Mouse (Mus musculus) lung, embryonic 16.5 days (tissue): ENCODE data around the gene Ctrl. TPM values are rescaled to one million over a fixed set of nuclear protein-coding genes. Genes with fewer than 3 reads are reported as not detected.

Source experiments
- ATAC-seq: fragments of 200-750 bp; cut with Nextera tagmentation; 2 replicates; pipeline ENCODE4 v1.8.0; 2017; ENCODE audit warnings: low read depth, mild to moderate bottlenecking, moderate library complexity
- H3K27ac ChIP-seq: fragments of 300-500 bp; sonication (generic); 2 replicates; pipeline ENCODE4 v1.5.1; 2014; ENCODE audit warnings: mild to moderate bottlenecking, control low read depth, low read length
- H3K27me3 ChIP-seq: fragments of 300-500 bp; sonication (generic); 2 replicates; pipeline ENCODE4 v1.6.1; 2014; ENCODE audit warnings: low read depth, low read length, mixed read lengths; ENCODE audit not compliant: control insufficient read depth, insufficient read depth
- H3K36me3 ChIP-seq: fragments of 300-500 bp; sonication (generic); 2 replicates; pipeline ENCODE4 v1.6.1; 2014; ENCODE audit warnings: low read length; ENCODE audit not compliant: control insufficient read depth, insufficient read depth
- H3K4me1 ChIP-seq: fragments of 300-500 bp; sonication (generic); replicated peaks from 2 replicates; pipeline ENCODE4 v1.6.1; 2014; ENCODE audit warnings: low read length, mixed read lengths; ENCODE audit not compliant: control insufficient read depth, insufficient read depth
- H3K4me2 ChIP-seq: fragments of 300-500 bp; sonication (generic); 2 replicates; pipeline ENCODE4 v1.6.1; 2014; ENCODE audit warnings: low read depth, low read length, control low read depth
- H3K4me3 ChIP-seq: fragments of 300-500 bp; sonication (generic); 2 replicates; pipeline ENCODE4 v1.5.1; 2014; ENCODE audit warnings: mild to moderate bottlenecking, low read length, control low read depth
- H3K9ac ChIP-seq: fragments of 300-500 bp; sonication (generic); 2 replicates; pipeline ENCODE4 v1.6.1; 2014; ENCODE audit warnings: low read length, control low read depth
- H3K9me3 ChIP-seq: fragments of 300-500 bp; sonication (generic); 2 replicates; pipeline ENCODE4 v1.6.1; 2016; ENCODE audit warnings: low read length; ENCODE audit not compliant: control insufficient read depth
- WGBS: fragments of 180-500 bp; shearing (Covaris S2); extraction: QIAGEN DNeasy Blood & Tissue Kit; methylation state at CpG from one replicate; pipeline ENCODE4 v1.1.7; 2014; 5-methylcytosine and 5-hydroxymethylcytosine counted together
- microRNA-seq: library from miRNA; unstranded; fragments of <30 nt; microRNA quantifications from one replicate; pipeline ENCODE4, GENCODE M21; 2016
- polyA plus RNA-seq: library from polyadenylated mRNA; unstranded; fragments of >200 nt; fragmentation: Nextera tagmentation; extraction: Ambion mirVana; gene quantifications from 2 replicates; pipeline ENCODE4 v1.2.1, GENCODE M21; 2015

The Ctrl gene
- polyA plus RNA-seq, 1 experiment from 2014 or later = 0.77 TPM

DNA sequence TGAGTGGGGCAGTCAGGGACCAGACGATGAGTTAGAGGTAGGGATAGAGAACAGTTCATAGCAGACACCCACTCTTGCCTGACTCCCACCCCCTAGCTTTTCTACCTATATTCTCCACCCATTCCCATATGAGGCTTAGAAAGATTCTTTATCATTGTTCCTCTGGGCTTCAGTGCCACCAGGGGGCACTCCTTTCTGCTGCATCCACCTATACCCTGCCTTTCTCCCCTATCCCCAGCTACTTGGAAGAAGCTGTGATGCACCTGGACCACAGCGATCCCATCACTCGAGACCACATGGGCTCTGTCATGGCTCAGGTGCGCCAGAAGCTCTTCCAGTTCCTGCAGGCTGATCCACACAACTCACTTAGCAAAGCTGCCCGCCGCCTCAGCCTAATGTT is 41.2 kb downstream of the Ctrl start:
- no peaks in the 10 kb centered on the region for H3K9me3 ChIP-seq
- H3K4me2 ChIP-seq = no peak overlapping the region
- ATAC-seq = no peak
- no peak overlapping the region for H3K4me3 ChIP-seq
- H3K27me3 ChIP-seq = no peaks in the 10 kb centered on the region
- no peak overlapping the region for H3K9ac ChIP-seq
- peaks cover 3% of the 10 kb centered on the region; the same call in 1 of the 2 replicates for H3K4me1 ChIP-seq
- no peak overlapping the region for H3K27ac ChIP-seq
- peaks cover 40% of the 10 kb centered on the region for H3K36me3 ChIP-seq
- 81% methylated on average over 6 of the region's 6 CpGs for WGBS

DNA sequence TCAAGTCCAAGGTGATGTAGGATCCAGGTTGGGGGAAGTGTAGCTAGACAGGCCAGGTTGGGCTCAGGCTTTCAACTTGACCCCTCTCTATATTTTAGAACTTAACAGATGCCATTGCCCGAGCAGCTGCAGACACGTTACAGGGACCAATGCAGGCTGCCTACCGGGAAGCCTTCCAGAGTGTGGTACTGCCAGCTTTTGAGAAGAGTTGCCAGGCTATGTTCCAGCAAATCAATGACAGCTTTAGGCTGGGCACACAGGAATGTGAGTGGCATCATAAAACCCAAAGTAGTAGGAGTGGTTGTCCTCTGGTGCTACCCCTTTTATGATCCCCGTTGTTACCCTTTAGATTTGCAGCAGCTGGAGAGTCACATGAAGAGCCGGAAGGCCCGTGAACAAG is 42.8 kb downstream of the Ctrl start:
- peaks cover 54% of the 10 kb centered on the region for H3K36me3 ChIP-seq
- H3K27ac ChIP-seq = no peak overlapping the region
- peaks cover 3% of the 10 kb centered on the region; the same call in 1 of the 2 replicates for H3K4me1 ChIP-seq
- no peak for ATAC-seq
- no peak overlapping the region for H3K4me2 ChIP-seq
- 81% methylated on average over 6 of the region's 6 CpGs for WGBS
- H3K9ac ChIP-seq = no peak overlapping the region
- no peak overlapping the region for H3K4me3 ChIP-seq
- H3K27me3 ChIP-seq = no peaks in the 10 kb centered on the region
- no peaks in the 10 kb centered on the region for H3K9me3 ChIP-seq

- peaks cover 62% of the 10 kb centered on the region for H3K36me3 ChIP-seq
- H3K4me1 ChIP-seq = peaks cover 3% of the 10 kb centered on the region; the same call in 1 of the 2 replicates
- H3K4me3 ChIP-seq = no peak overlapping the region
- no peak overlapping the region for H3K9ac ChIP-seq
- no peak overlapping the region for H3K4me2 ChIP-seq
- WGBS = 89% methylated on average over 12 of the region's 12 CpGs
- no peaks in the 10 kb centered on the region for H3K27me3 ChIP-seq
- ATAC-seq = no peak
- no peaks in the 10 kb centered on the region for H3K9me3 ChIP-seq
- no peak overlapping the region for H3K27ac ChIP-seq
Observed at GRCm38 (mm10) chr8:105889756-105890465, 43.8 kb downstream of the Ctrl start.

Small RNAs within 50 kb of the gene (microRNA-seq; reads per million reads assigned to microRNA genes)
- gene Mir7074 = not detected

Other genes with a start within 250 kb of the Ctrl start
- 0.58 and 0.79 TPM in 2 replicates for gene Carmil2, start 247.6 kb downstream of the Ctrl start, polyA plus RNA-seq
- 69.1 and 71.3 TPM in 2 replicates for gene Acd, start 232.8 kb downstream of the Ctrl start, polyA plus RNA-seq
- gene Pard6a, start 232.7 kb downstream of the Ctrl start, polyA plus RNA-seq = 15.2 and 17.6 TPM in 2 replicates
- 0.19 TPM in 1 of 2 replicates, not detected in the other for gene 4933405L10Rik, start 226.2 kb downstream of the Ctrl start, polyA plus RNA-seq
- 23.0 and 27.0 TPM in 2 replicates for gene Enkd1, start 225.7 kb downstream of the Ctrl start, polyA plus RNA-seq
- gene Gfod2, start 175.2 kb downstream of the Ctrl start, polyA plus RNA-seq = 22.4 and 25.3 TPM in 2 replicates
- gene Ranbp10, start 106.5 kb downstream of the Ctrl start, polyA plus RNA-seq = 10.0 and 13.0 TPM in 2 replicates
- gene Tsnaxip1, start 106.1 kb downstream of the Ctrl start, polyA plus RNA-seq = 4.0 and 4.6 TPM in 2 replicates
- 41.2 and 42.7 TPM in 2 replicates for gene Cenpt, start 80.6 kb downstream of the Ctrl start, polyA plus RNA-seq
- 55.2 and 56.0 TPM in 2 replicates for gene Thap11, start 78.7 kb downstream of the Ctrl start, polyA plus RNA-seq
- 179 and 215 TPM in 2 replicates for gene Nutf2, start 73.3 kb downstream of the Ctrl start, polyA plus RNA-seq
- 50.2 and 51.8 TPM in 2 replicates for gene Edc4, start 53.0 kb downstream of the Ctrl start, polyA plus RNA-seq
- gene Nrn1l, start 40.3 kb downstream of the Ctrl start, polyA plus RNA-seq = 0.39 and 0.62 TPM in 2 replicates
- gene Pskh1, start 33.4 kb downstream of the Ctrl start, polyA plus RNA-seq = 34.0 and 34.9 TPM in 2 replicates
- 39.7 and 56.6 TPM in 2 replicates for gene Psmb10, start 4.6 kb upstream of the Ctrl start, polyA plus RNA-seq
- gene Lcat, start 9.5 kb upstream of the Ctrl start, polyA plus RNA-seq = 1.6 and 2.8 TPM in 2 replicates
- 35.1 and 38.3 TPM in 2 replicates for gene Slc12a4, start 32.2 kb upstream of the Ctrl start, polyA plus RNA-seq
- gene Dpep3, start 45.6 kb upstream of the Ctrl start, polyA plus RNA-seq = not detected in 2 replicates
- 18.4 and 19.3 TPM in 2 replicates for gene Dus2, start 57.5 kb upstream of the Ctrl start, polyA plus RNA-seq
- 0.28 TPM in 1 of 2 replicates, not detected in the other for gene Dpep2nb, start 72.1 kb upstream of the Ctrl start, polyA plus RNA-seq
- gene Ddx28, start 78.0 kb upstream of the Ctrl start, polyA plus RNA-seq = 14.7 and 14.8 TPM in 2 replicates
- 6.0 and 6.2 TPM in 2 replicates for gene Nfatc3, start 125.0 kb upstream of the Ctrl start, polyA plus RNA-seq
- 62.7 and 62.8 TPM in 2 replicates for gene Esrp2, start 203.1 kb upstream of the Ctrl start, polyA plus RNA-seq
- 12.8 and 12.9 TPM in 2 replicates for gene Pla2g15, start 216.5 kb upstream of the Ctrl start, polyA plus RNA-seq
- gene Slc7a6, start 235.0 kb upstream of the Ctrl start, polyA plus RNA-seq = 41.3 and 41.7 TPM in 2 replicates